Mouse (Mus musculus): ENCODE results near the gene Olfr1129. TPM values are rescaled to one million over a fixed set of nuclear protein-coding genes. Genes with fewer than 3 reads are reported as not detected.
"Not testable (repeated sequence)": the region's sequence is repeated elsewhere in the genome, so short reads cannot be mapped to it uniquely, and the experiment has no call there.

Olfr1129 gene
- not detected for total RNA-seq (2021)
- long read RNA-seq, experiment 1: 0 reads
- long read RNA-seq, experiment 2: 0 reads

GRCm38 (mm10) chr2:87573602-87574001 is at the start of gene Olfr1129:
Olfr1129 (plus strand) TSS chr2:87573902.
- intact Hi-C loops (cut with DNase I; ENCODE audit: low total_unique reads); DNase-seq: not testable (repeated sequence)

DNA sequence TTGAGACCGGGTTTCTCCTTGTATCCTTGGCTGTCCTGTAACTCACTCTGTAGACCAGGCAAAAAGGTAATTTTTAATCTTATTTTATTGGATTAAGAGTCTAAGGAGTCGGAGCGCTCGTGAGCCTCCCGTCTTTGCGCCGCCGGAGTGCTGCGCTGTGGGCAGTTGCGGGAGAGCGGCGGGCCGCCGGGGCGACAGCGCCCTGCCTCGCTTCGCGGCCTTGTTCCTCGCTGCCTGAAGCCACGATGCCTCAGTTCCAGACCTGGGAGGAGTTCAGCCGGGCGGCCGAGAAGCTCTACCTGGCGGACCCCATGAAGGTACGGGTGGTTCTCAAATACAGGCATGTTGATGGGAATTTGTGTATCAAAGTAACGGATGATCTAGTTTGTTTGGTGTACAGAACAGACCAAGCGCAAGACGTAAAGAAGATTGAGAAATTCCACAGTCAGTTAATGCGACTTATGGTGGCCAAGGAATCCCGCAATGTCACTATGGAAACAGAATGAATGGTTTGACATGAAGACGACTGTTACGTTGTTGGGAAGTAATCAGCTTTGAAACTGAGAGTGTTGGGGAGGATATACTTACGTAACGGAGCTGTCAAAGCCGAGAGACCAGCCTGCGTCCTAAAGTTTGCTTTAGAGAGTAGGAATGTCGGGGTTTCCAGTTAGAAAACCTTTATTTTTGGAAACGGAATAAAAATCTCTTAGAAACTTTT is 47.6 kb upstream of the Olfr1129 start:
- intact Hi-C loops (cut with DNase I; ENCODE audit: low total_unique reads); DNase-seq: not testable (repeated sequence)

DNA sequence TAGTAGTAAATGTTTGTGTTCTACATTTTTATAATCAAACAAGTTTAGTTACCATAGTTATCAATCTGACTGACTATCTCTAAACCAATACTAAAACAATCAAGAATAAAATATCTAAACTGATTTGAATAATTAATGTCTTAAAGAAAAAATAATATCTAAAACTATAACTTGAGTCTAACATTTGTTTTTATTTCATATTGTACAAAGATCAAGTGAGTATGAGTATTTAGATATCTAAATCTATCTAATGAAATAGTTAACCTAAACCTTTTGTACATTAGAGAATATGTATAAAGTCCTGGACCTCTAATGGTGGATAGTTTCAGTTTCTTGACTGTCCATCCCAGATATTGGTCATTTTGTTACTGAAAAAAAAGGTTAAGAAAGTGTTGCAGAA is 42.2 kb upstream of the Olfr1129 start, which contains the start of gene Olfr153:
Olfr153 (plus strand) TSS at position 301 of the 400 bp plus-strand sequence.
- DNase-seq: no peak
- intact Hi-C loops (cut with DNase I; ENCODE audit: low total_unique reads): no loop called here

DNA sequence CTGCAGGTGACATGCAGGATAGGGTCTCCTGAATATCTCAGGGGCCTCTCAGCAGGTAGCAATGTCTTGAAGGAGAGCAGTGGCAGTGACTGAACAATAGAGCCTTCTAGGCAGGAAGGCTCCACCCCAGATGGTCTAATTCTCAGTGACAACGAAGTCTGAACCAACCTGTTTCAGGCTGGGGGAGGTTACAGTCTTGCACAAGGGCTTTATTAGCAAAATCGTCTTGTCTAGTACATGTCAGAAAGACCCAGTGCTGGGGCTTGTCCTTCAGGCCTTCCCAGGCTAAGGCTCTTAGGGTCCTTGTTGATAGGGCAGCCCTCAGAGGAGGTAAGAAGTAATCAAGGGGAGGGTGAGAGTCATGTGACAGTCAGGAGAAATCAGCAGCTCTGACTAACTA is 38.9 kb upstream of the Olfr1129 start:
- no peak for DNase-seq
- intact Hi-C loops (cut with DNase I; ENCODE audit: low total_unique reads): no loop called here

DNA sequence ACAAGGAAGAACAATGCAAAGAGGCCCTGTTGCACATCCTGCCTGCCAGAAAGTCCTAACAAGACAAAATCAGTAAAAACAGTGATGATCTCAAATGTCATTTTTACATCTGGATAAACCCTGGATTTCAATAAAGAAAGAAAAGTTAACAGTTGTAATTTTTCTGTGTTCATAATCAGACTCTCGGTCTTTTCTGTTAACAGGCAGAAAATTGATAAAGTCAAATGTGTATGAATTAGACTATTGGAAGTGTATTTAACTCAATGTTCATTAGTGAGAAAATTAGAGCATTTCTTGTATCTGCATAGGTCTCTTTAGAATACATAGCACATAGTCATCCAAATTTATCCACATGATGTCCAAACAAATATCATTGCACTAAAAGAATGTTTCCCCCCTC is 28.3 kb upstream of the Olfr1129 start, which contains the start of gene Olfr1128:
Olfr1128 (minus strand) TSS at position 101 of the 400 bp plus-strand sequence.
- no peak for DNase-seq
- intact Hi-C loops (cut with DNase I; ENCODE audit: low total_unique reads): no loop called here

DNA sequence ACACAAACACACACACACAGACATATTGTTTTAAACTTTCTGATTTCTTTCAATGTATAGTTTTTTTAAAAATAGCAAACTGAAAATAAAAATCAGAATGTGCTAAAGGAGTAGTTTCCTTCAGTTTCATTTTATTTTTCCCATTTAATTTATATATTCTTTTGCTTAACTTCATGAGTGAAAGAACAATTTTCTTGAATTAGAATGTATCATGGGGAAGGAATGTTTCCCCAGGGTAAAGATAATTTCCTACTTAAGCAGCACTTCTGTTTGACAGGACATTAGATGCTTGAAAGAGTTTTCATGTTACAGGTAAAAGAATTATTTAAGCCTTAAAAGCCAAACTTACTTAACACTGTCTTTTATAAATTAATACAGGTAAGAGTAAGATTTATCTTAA is 32.2 kb downstream of the Olfr1129 start, which contains the start of gene Olfr1130:
Olfr1130 (plus strand) TSS at position 301 of the 400 bp plus-strand sequence.
- intact Hi-C loops (cut with DNase I; ENCODE audit: low total_unique reads); DNase-seq: not testable (repeated sequence)

DNA sequence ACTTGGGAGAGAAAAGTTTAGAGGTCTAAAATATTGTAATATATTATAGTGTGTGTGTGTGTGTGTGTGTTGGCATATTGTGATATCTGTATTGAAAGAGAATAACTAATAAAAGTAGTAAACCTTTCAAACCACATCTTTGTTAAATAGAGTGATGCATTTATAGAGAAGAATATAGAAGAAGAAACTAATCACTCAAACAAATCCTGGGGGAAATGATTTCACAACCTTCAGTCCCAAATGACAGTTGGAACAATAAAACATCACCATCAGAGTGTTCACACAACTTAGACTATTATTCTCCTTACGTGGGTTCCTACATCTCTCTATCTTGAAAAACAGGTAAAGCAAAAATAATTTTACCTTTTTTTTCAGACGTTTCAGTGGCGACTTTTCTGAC is 53.1 kb downstream of the Olfr1129 start, which contains the start of gene Olfr1131:
Olfr1131 (plus strand) TSS at position 301 of the 400 bp plus-strand sequence.
- intact Hi-C loops (cut with DNase I; ENCODE audit: low total_unique reads): no loop called here
- no peak for DNase-seq

Other genes with a start within 250 kb of the Olfr1129 start
- not detected for gene Olfr1120, start 219.1 kb upstream of the Olfr1129 start, total RNA-seq (2021)
- gene Olfr1121, start 204.0 kb upstream of the Olfr1129 start, total RNA-seq (2021): not detected
- gene Olfr1122, start 188.1 kb upstream of the Olfr1129 start, total RNA-seq (2021): not detected
- gene Olfr1123, start 157.3 kb upstream of the Olfr1129 start, total RNA-seq (2021): not detected
- gene Olfr1124, start 143.6 kb upstream of the Olfr1129 start, total RNA-seq (2021): not detected
- gene Olfr1126, start 119.9 kb upstream of the Olfr1129 start, total RNA-seq (2021): not detected
- not detected for gene Pramel7, start 76.8 kb upstream of the Olfr1129 start, total RNA-seq (2021)
- gene Pramel6, start 67.3 kb upstream of the Olfr1129 start, total RNA-seq (2021): not detected
- gene Olfr153, start 42.1 kb upstream of the Olfr1129 start, total RNA-seq (2021): not detected
- gene Olfr1128, start 28.4 kb upstream of the Olfr1129 start, total RNA-seq (2021): not detected
- gene Olfr1130, start 32.3 kb downstream of the Olfr1129 start, total RNA-seq (2021): not detected
- gene Olfr1131, start 53.2 kb downstream of the Olfr1129 start, total RNA-seq (2021): not detected
- not detected for gene Olfr1132, start 63.6 kb downstream of the Olfr1129 start, total RNA-seq (2021)
- not detected for gene Olfr1133, start 73.5 kb downstream of the Olfr1129 start, total RNA-seq (2021)
- gene Olfr1134, start 84.6 kb downstream of the Olfr1129 start, total RNA-seq (2021): not detected
- not detected for gene Olfr1135, start 99.8 kb downstream of the Olfr1129 start, total RNA-seq (2021)
- gene Olfr1136, start 120.0 kb downstream of the Olfr1129 start, total RNA-seq (2021): not detected
- not detected for gene Olfr1137, start 139.3 kb downstream of the Olfr1129 start, total RNA-seq (2021)
- gene Olfr1138, start 166.1 kb downstream of the Olfr1129 start, total RNA-seq (2021): not detected
- not detected for gene Olfr1140, start 169.8 kb downstream of the Olfr1129 start, total RNA-seq (2021)
- gene Olfr1141, start 180.1 kb downstream of the Olfr1129 start, total RNA-seq (2021): not detected
- not detected for gene Olfr152, start 205.6 kb downstream of the Olfr1129 start, total RNA-seq (2021)
- gene Olfr1143, start 226.7 kb downstream of the Olfr1129 start, total RNA-seq (2021): not detected
- not detected for gene Olfr1145, start 235.9 kb downstream of the Olfr1129 start, total RNA-seq (2021)

Measured in gastrocnemius, postnatal 14 days (tissue).